Mouse (Mus musculus) embryo, embryonic 11 days (tissue): Measurements from ENCODE around the gene Mindy1.
A peak's percentile ranks its signal among the peaks of the same experiment; 100 is the strongest.

Experiments
- DNase-seq: peaks from one replicate; pipeline ENCODE4 v3.0.0-alpha.2; 2015

Gene Mindy1

GRCm38 (mm10) chr3:95269789-95270188 lies 11.4 kb upstream of the Mindy1 start:
- no peak for DNase-seq

- no peak for DNase-seq
Observed at GRCm38 (mm10) chr3:95270766-95271364, 10.3 kb upstream of the Mindy1 start.

- no peak for DNase-seq
Observed at GRCm38 (mm10) chr3:95273471-95273870, 7.7 kb upstream of the Mindy1 start.

- DNase-seq, result no peak
Observed at GRCm38 (mm10) chr3:95274453-95274852, 6.7 kb upstream of the Mindy1 start.

- DNase-seq, result no peak
Observed at GRCm38 (mm10) chr3:95275161-95275560, 6.0 kb upstream of the Mindy1 start.

- no peak for DNase-seq
Observed at GRCm38 (mm10) chr3:95276428-95276934, 4.7 kb upstream of the Mindy1 start.

- no peak for DNase-seq
Observed at GRCm38 (mm10) chr3:95277149-95277551, 4.0 kb upstream of the Mindy1 start.

GRCm38 (mm10) chr3:95280747-95281146 lies 398 bp upstream of the Mindy1 start:
- peak; percentile 36 for DNase-seq

GRCm38 (mm10) chr3:95282381-95282864 lies 1.3 kb downstream of the Mindy1 start:
- DNase-seq, result peak; percentile 48

- DNase-seq, result peak; percentile 88
Observed at GRCm38 (mm10) chr3:95282865-95283588, 1.9 kb downstream of the Mindy1 start.

- no peak for DNase-seq
Observed at GRCm38 (mm10) chr3:95283589-95283941, 2.4 kb downstream of the Mindy1 start.

GRCm38 (mm10) chr3:95284062-95284461 lies 2.9 kb downstream of the Mindy1 start:
- DNase-seq, result no peak

GRCm38 (mm10) chr3:95284501-95285281 lies 3.5 kb downstream of the Mindy1 start:
- no peak for DNase-seq

- DNase-seq, result no peak
Observed at GRCm38 (mm10) chr3:95285390-95285789, 4.2 kb downstream of the Mindy1 start.

GRCm38 (mm10) chr3:95286011-95286410 lies 4.9 kb downstream of the Mindy1 start:
- DNase-seq, result no peak

- no peak for DNase-seq
Observed at GRCm38 (mm10) chr3:95286510-95286909, 5.4 kb downstream of the Mindy1 start.

- DNase-seq, result no peak
Observed at GRCm38 (mm10) chr3:95287541-95287940, 6.4 kb downstream of the Mindy1 start.

GRCm38 (mm10) chr3:95289419-95289818 lies 8.3 kb downstream of the Mindy1 start:
- no peak for DNase-seq

GRCm38 (mm10) chr3:95290156-95290555 lies 9.0 kb downstream of the Mindy1 start:
- no peak for DNase-seq

- no peak for DNase-seq
Observed at GRCm38 (mm10) chr3:95291041-95291440, 9.9 kb downstream of the Mindy1 start.

GRCm38 (mm10) chr3:95292899-95293298 lies 11.8 kb downstream of the Mindy1 start:
- no peak for DNase-seq

GRCm38 (mm10) chr3:95293537-95293936 lies 12.4 kb downstream of the Mindy1 start:
- no peak for DNase-seq

GRCm38 (mm10) chr3:95294316-95294715 lies 13.2 kb downstream of the Mindy1 start:
- no peak for DNase-seq

- DNase-seq, result no peak
Observed at GRCm38 (mm10) chr3:95294718-95295117, 13.6 kb downstream of the Mindy1 start.
